In genomic region chr8:123051458-123051857, GRCm38 (mm10) we compare ENCODE assay signal across 15 mouse cellular contexts. TPM values are rescaled to one million over a fixed set of nuclear protein-coding genes. Genes with fewer than 3 reads are reported as not detected.
DNase-seq lines count a peak whose midpoint lies in the region; ATAC-seq and TF ChIP-seq lines count a peak whose summit lies in the region.
"Had no signal": no experiment of that assay in that cellular context is flagged by ENCODE, and none has a peak within 500 bp of the region (broad histone marks: within the 10 kb centered on the region; RNA-seq: fewer than 3 reads in every experiment).

No protein-coding gene starts in this region.

- WGBS in intestine, embryonic 14.5 days, result 51% methylated on average over 5 of the region's 5 CpGs
- 15% methylated on average over 5 of the region's 5 CpGs for WGBS in small intestine, adult 2 months

- peak overlapping the region; percentile 11; the same call in 1 of the 2 replicates for H3K4me2 ChIP-seq in intestine, embryonic 14.5 days (ENCODE audit: low read length)
- H3K4me2 ChIP-seq: embryonic facial prominence, embryonic 15.5 days; hindbrain, embryonic 15.5 days had no signal

- peak overlapping the region; percentile 73 for H3K27ac ChIP-seq in intestine, embryonic 14.5 days (ENCODE audit: low read depth)
- H3K27ac ChIP-seq in small intestine, adult 2 months (ENCODE audit: insufficient read depth, low read depth, low read length), result peak overlapping the region; percentile 100
- H3K27ac ChIP-seq: embryonic facial prominence, embryonic 15.5 days; hindbrain, embryonic 15.5 days; limb, embryonic 10.5 days had no signal

- DNase-seq in intestine, embryonic 14.5 days (ENCODE audit: low spot score), result peak; percentile 64
- DNase-seq in kidney, postnatal 25 days, result peak; percentile 40 to 74
- DNase-seq in cerebellum, postnatal 25 days, result no peak
- DNase-seq in thymus, postnatal 0 days (ENCODE audit: low spot score), result no peak
- no peak for DNase-seq in layer of hippocampus, postnatal 36 days
- DNase-seq: adrenal gland, adult 8-10 months; lung, postnatal 10 days; thymus, adult 2 months had no signal

- no peaks in the 10 kb centered on the region for H3K4me1 ChIP-seq in intestine, embryonic 14.5 days (replicated peaks; ENCODE audit: control insufficient read depth, insufficient read depth, low read length)
- H3K4me1 ChIP-seq in small intestine, adult 2 months (ENCODE audit: control insufficient read depth, insufficient read depth, insufficient read length, low read length), result peaks cover 41% of the 10 kb centered on the region
- H3K4me1 ChIP-seq: embryonic facial prominence, embryonic 15.5 days; hindbrain, embryonic 15.5 days; limb, embryonic 10.5 days had no signal

- no peaks in the 10 kb centered on the region for H3K36me3 ChIP-seq in intestine, embryonic 14.5 days (ENCODE audit: control insufficient read depth, insufficient read depth, low read length)
- no peaks in the 10 kb centered on the region for H3K36me3 ChIP-seq in small intestine, adult 2 months (ENCODE audit: control insufficient read depth, insufficient read depth, low read length)
- H3K36me3 ChIP-seq: embryonic facial prominence, embryonic 15.5 days; hindbrain, embryonic 15.5 days; limb, embryonic 10.5 days had no signal

- H3K4me3 ChIP-seq in intestine, embryonic 14.5 days (ENCODE audit: low read depth, low read length), result no peak overlapping the region
- no peak overlapping the region; the same call in 1 of the 2 replicates for H3K4me3 ChIP-seq in small intestine, adult 2 months (ENCODE audit: low read depth, low read length)
- H3K4me3 ChIP-seq: embryonic facial prominence, embryonic 15.5 days; hindbrain, embryonic 15.5 days; limb, embryonic 10.5 days had no signal

- H3K9me3 ChIP-seq in intestine, embryonic 14.5 days (ENCODE audit: control insufficient read depth, low read length), result no peaks in the 10 kb centered on the region
- H3K9me3 ChIP-seq: embryonic facial prominence, embryonic 15.5 days; hindbrain, embryonic 15.5 days; limb, embryonic 10.5 days had no signal

- H3K9ac ChIP-seq in intestine, embryonic 14.5 days (ENCODE audit: low read length), result no peak overlapping the region
- H3K9ac ChIP-seq: embryonic facial prominence, embryonic 15.5 days; hindbrain, embryonic 15.5 days had no signal

- ATAC-seq in CD4-positive, CD25-positive, alpha-beta regulatory T cell, adult 4 months, result peak; percentile 51
- peak; percentile 80 for ATAC-seq in intestine, embryonic 14.5 days (replicated peaks; ENCODE audit: low FRiP score, low TSS enrichment, low read depth)
- ATAC-seq: Patski had no signal

- no peak for TF ChIP-seq POLR2A in small intestine, adult 2 months (IDR thresholded peaks at IDR 0.05; ENCODE audit: low read depth, low read length)

- TF ChIP-seq CTCF in small intestine, adult 2 months (IDR thresholded peaks at IDR 0.05; ENCODE audit: extremely low read depth, insufficient read length, insufficient replicate concordance, low read depth, low read length), result no peak

- no peaks in the 10 kb centered on the region for H3K27me3 ChIP-seq in intestine, embryonic 14.5 days (replicated peaks; ENCODE audit: control insufficient read depth, insufficient read depth, low read length)
- H3K27me3 ChIP-seq in small intestine, adult 2 months (ENCODE audit: control insufficient read depth, insufficient read depth, low read length), result no peaks in the 10 kb centered on the region
- H3K27me3 ChIP-seq: CH12.LX; embryonic facial prominence, embryonic 15.5 days; hindbrain, embryonic 15.5 days; Patski had no signal

RNA-seq across cellular contexts. Expression of gene Ankrd11, which starts 9.4 kb away (rescaled TPM):
- 10 to 100 TPM; 79.7 to 84.1 TPM for polyA plus RNA-seq in CD4-positive, CD25-positive, alpha-beta regulatory T cell, adult 4 months (2017; shearing (Covaris generic))
- polyA plus RNA-seq in intestine, embryonic 14.5 days (2014; fragmentation: Nextera tagmentation; extraction: Ambion mirVana), result 45.9 and 47.4 TPM in 2 replicates
- polyA plus RNA-seq in small intestine, adult 2 months (2012; rRNA removed), result 23.9 and 79.9 TPM in 2 replicates
- polyA plus RNA-seq in thymus, postnatal 0 days (2015; fragmentation: Nextera tagmentation; extraction: Ambion mirVana), result 51.4 and 78.6 TPM in 2 replicates
- total RNA-seq in layer of hippocampus, postnatal 36 days (2021), result 100 to 1,000 TPM; 164 to 171 TPM

RNA-seq across cellular contexts. Expression of gene Spg7, which starts 11.3 kb away (rescaled TPM):
- 10 to 100 TPM; 24.4 to 29.0 TPM for polyA plus RNA-seq in CD4-positive, CD25-positive, alpha-beta regulatory T cell, adult 4 months (2017; shearing (Covaris generic))
- polyA plus RNA-seq in intestine, embryonic 14.5 days (2014; fragmentation: Nextera tagmentation; extraction: Ambion mirVana), result 46.0 and 47.2 TPM in 2 replicates
- polyA plus RNA-seq in small intestine, adult 2 months (2012; rRNA removed), result 54.1 and 132 TPM in 2 replicates
- 48.2 and 49.5 TPM in 2 replicates for polyA plus RNA-seq in thymus, postnatal 0 days (2015; fragmentation: Nextera tagmentation; extraction: Ambion mirVana)
- 10 to 100 TPM; 54.9 to 61.1 TPM for total RNA-seq in layer of hippocampus, postnatal 36 days (2021)

RNA-seq across cellular contexts. Expression of gene Rpl13, which starts 50.7 kb away (rescaled TPM):
- 1,000 to 10,000 TPM; 2,671 to 2,712 TPM for polyA plus RNA-seq in CD4-positive, CD25-positive, alpha-beta regulatory T cell, adult 4 months (2017; shearing (Covaris generic))
- 1,906 and 1,976 TPM in 2 replicates for polyA plus RNA-seq in intestine, embryonic 14.5 days (2014; fragmentation: Nextera tagmentation; extraction: Ambion mirVana)
- polyA plus RNA-seq in small intestine, adult 2 months (2012; rRNA removed), result 2,280 and 2,994 TPM in 2 replicates
- polyA plus RNA-seq in thymus, postnatal 0 days (2015; fragmentation: Nextera tagmentation; extraction: Ambion mirVana), result 1,818 and 1,880 TPM in 2 replicates
- 100 to 1,000 TPM; 391 to 451 TPM for total RNA-seq in layer of hippocampus, postnatal 36 days (2021)

Comparison
In these comparisons a context has a peak if more than half of its experiments do, and no peak if none do; other contexts are left out.
1. DNase-seq: peak in intestine, embryonic 14.5 days (single experiment) and kidney, postnatal 25 days (2 of 2); none in cerebellum, postnatal 25 days (0 of 2), thymus, postnatal 0 days (single experiment) and layer of hippocampus, postnatal 36 days (0 of 2).